Mouse (Mus musculus): ENCODE measurements around the gene Ptms. TPM values are rescaled to one million over a fixed set of nuclear protein-coding genes. Genes with fewer than 3 reads are reported as not detected.

Ptms gene
- 116 and 155 TPM in 2 replicates for polyA plus RNA-seq (2012)

GRCm38 (mm10) chr6:124919695-124920317 lies at the start of gene Ptms:
Ptms (minus strand) TSS chr6:124920103.
- TF ChIP-seq GATA1 (IDR thresholded peaks at IDR 0.05; ENCODE audit: low read length) = no peak

DNA sequence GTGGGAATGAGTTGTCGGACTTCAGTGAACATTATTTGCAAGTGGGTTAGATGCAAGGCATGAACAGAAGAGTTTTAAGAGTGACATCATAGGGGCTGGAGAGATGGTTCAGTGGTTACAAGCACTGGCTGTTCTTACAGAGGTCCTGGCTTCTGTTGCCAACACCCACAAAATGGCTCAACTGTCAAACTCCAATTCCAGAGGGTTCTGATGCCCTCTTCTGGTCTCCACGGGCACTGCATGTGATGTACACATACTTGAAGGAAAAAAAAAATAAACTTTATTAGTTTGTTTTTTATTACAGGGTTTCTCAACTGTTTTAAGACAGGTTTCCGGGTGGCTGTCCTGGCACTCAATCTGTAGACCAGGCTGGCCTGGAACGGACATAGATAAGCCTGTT lies 47.9 kb upstream of the Ptms start:
- no peak for TF ChIP-seq GATA1 (IDR thresholded peaks at IDR 0.05; ENCODE audit: low read length)

DNA sequence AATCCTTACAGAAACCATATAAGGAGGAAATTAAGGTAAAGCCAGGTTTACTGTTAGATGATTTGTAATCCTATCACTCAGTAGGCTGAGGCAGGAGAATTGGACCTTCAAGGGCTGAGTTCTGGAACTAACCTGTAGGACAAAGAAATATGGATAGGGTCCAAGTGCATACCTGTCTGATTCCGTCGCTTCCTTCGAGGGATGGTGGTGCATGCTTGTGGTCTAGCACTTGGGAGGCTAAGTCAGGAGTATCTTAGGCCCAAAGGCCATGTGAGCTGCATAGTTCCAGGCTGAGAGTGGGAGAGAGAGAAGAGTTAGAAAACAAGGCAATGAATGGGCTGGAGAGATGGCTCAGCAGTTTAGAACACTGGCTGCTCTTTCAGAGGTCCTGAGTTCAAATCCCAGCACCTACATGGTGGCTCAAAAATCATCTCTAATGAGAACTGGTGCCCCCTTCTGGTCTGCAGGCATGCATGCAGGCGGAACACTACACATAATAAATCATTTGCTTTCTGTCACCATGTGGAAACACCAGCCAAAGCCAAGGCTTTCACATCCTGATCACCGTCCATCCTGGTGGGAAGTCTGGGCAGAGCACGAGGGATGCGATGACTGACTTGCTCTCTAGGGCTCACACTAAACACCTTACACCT lies 46.7 kb upstream of the Ptms start:
- no peak for TF ChIP-seq GATA1 (IDR thresholded peaks at IDR 0.05; ENCODE audit: low read length)

DNA sequence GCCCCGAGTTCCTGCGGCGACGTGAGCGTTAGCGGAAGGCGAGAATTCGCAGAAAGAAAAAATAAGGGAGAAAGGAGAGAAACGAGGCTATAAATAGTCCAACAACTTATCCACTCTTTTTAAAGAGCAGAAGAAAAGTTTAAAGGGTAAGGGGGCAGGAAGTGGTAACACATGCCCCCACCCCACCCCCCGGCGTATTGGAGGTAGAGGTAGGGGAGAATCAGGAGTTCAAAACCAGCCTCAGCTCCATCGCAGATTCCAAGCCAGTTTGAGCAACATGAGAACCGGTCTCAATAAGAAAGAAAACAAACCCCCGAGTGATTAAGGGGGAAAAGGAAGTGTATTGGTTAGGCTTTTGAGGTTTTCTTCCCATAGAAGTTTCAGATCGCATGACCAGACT lies 45.8 kb upstream of the Ptms start:
- no peak for TF ChIP-seq GATA1 (IDR thresholded peaks at IDR 0.05; ENCODE audit: low read length)

GRCm38 (mm10) chr6:124965088-124965719 lies 45.3 kb upstream of the Ptms start, which contains the start of gene Cops7a:
Cops7a (minus strand) TSS chr6:124965538.
- no peak for TF ChIP-seq GATA1 (IDR thresholded peaks at IDR 0.05; ENCODE audit: low read length)

GRCm38 (mm10) chr6:124964638-124965037 lies 44.7 kb upstream of the Ptms start:
- no peak for TF ChIP-seq GATA1 (IDR thresholded peaks at IDR 0.05; ENCODE audit: low read length)

GRCm38 (mm10) chr6:124961021-124961420 lies 41.1 kb upstream of the Ptms start:
- no peak for TF ChIP-seq GATA1 (IDR thresholded peaks at IDR 0.05; ENCODE audit: low read length)

- no peak for TF ChIP-seq GATA1 (IDR thresholded peaks at IDR 0.05; ENCODE audit: low read length)
Observed at GRCm38 (mm10) chr6:124959960-124960359, 40.1 kb upstream of the Ptms start.

GRCm38 (mm10) chr6:124958127-124958526 lies 38.2 kb upstream of the Ptms start:
- TF ChIP-seq GATA1 (IDR thresholded peaks at IDR 0.05; ENCODE audit: low read length) = no peak

GRCm38 (mm10) chr6:124955212-124955611 lies 35.3 kb upstream of the Ptms start:
- TF ChIP-seq GATA1 (IDR thresholded peaks at IDR 0.05; ENCODE audit: low read length) = no peak

DNA sequence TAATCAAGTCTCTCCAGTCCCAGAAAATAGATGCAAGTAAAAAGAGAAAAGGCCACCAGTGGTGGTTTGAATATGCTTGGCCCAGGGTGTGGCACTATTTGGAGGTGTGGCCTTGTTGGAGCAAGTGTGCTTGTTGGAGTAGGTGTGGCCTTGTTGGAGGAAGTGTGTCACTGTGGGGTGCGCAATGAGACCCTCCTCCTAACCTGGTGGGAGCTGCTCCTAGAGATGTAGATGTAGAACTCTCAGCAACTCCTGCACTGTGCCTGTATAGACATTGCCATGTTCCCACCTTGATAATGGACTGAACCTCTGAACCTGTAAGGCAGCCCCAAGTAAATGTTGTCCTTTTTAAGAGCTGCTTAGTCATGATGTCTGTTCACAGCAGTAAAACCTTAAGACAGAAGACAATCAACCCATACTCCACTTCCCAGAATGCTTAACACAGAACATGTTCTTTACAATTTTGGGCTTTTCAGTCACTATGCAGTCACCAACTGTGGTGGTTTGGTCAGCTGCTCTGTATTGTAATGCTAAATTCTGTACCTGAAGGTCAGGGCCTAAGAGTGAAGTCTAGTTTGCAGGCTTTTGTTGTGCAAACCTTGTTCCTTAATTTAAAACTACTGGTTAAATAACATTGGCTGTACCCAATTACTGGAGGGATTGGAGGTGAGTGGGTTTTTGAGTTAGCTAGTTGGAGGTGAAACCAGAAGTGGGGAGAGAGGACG lies 34.2 kb upstream of the Ptms start:
- TF ChIP-seq GATA1 (IDR thresholded peaks at IDR 0.05; ENCODE audit: low read length) = no peak

- TF ChIP-seq GATA1 (IDR thresholded peaks at IDR 0.05; ENCODE audit: low read length) = no peak
Observed at GRCm38 (mm10) chr6:124943526-124943925, 23.6 kb upstream of the Ptms start.

DNA sequence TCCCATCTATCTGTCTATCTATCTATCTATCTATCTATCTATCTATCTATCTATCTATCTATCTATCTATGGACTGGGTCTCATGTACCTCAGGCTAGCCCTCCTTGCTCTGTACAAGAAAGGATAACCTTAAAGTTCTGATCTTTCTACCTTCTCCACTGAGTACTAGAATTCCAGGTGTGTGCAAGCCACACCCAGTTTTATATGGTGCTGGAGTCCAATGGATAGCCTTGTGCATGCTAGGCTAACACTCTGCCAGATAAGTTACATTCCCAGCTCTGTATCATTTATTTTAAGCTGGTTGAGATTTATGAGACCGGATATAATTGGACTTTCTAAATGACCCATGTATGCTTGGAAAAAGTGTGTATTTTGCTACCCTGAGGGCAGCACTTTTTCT lies 21.8 kb upstream of the Ptms start:
- no peak for TF ChIP-seq GATA1 (IDR thresholded peaks at IDR 0.05; ENCODE audit: low read length)

- no peak for TF ChIP-seq GATA1 (IDR thresholded peaks at IDR 0.05; ENCODE audit: low read length)
Observed at GRCm38 (mm10) chr6:124938554-124938953, 18.7 kb upstream of the Ptms start.

DNA sequence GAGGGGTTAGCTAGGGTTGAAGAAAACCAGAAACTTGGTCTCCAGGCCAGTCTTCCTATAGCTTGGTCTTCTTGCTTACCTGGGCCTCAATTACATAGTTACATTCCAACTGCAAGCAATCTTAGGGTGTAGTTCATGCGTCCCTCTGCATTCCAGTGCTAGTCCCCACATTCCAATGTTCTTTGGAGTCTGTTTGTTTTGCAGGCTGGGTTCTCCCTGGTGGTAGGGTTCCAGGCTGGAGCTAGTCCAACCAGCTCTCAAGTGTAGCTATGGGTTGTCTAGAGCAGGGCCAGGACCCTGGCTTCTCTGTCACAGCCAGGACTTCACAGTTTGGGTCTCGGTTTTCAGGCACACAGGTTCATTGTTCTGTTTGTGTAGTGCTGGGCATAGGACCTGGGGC lies 17.6 kb upstream of the Ptms start:
- no peak for TF ChIP-seq GATA1 (IDR thresholded peaks at IDR 0.05; ENCODE audit: low read length)

DNA sequence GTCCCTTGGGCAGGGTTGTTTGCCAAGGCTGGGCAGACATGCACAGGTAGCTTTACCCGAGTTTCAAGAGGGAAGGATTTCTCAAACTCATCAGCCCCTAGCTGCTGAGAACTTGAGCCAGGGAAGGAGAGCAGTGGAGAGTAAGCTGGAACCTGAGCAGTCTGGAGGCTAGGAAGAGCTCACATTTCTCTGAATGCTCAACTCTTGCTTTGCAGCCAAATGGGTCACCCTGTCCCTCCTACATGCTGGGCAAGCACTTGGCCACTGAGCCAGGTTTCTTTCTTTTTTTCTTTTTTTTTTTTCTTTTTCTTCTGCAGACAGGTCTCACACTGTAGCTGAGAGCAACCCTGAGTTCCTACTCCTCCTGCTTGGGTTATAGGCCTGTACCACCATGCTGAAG lies 16.8 kb upstream of the Ptms start:
- TF ChIP-seq GATA1 (IDR thresholded peaks at IDR 0.05; ENCODE audit: low read length) = no peak

All from G1E-ER4 (cell line).